Mouse (Mus musculus): ENCODE data around the gene 4930404H24Rik.

Gene 4930404H24Rik

GRCm38 (mm10) chr2:153492573-153493392 lies at the start of gene 4930404H24Rik:
Gene 4930404H24Rik (plus strand): TSS chr2:153492790.
- peak; percentile 78 for DNase-seq

GRCm38 (mm10) chr2:153443434-153444240 lies 49.0 kb upstream of the 4930404H24Rik start:
- DNase-seq = no peak

- DNase-seq = peak; percentile 53
Measured at GRCm38 (mm10) chr2:153444254-153445136, 48.1 kb upstream of the 4930404H24Rik start.

- DNase-seq = no peak
Measured at GRCm38 (mm10) chr2:153445137-153446016, 47.2 kb upstream of the 4930404H24Rik start.

GRCm38 (mm10) chr2:153446017-153446408 lies 46.6 kb upstream of the 4930404H24Rik start:
- peak; percentile 75 for DNase-seq

- no peak for DNase-seq
Measured at GRCm38 (mm10) chr2:153446476-153446875, 46.1 kb upstream of the 4930404H24Rik start.

GRCm38 (mm10) chr2:153447719-153448118 lies 44.9 kb upstream of the 4930404H24Rik start:
- no peak for DNase-seq

- no peak for DNase-seq
Measured at GRCm38 (mm10) chr2:153448519-153448918, 44.1 kb upstream of the 4930404H24Rik start.

- DNase-seq = no peak
Measured at GRCm38 (mm10) chr2:153453961-153454759, 38.4 kb upstream of the 4930404H24Rik start.

GRCm38 (mm10) chr2:153454841-153455506 lies 37.6 kb upstream of the 4930404H24Rik start:
- DNase-seq = no peak

- no peak for DNase-seq
Measured at GRCm38 (mm10) chr2:153457467-153457866, 35.1 kb upstream of the 4930404H24Rik start.

GRCm38 (mm10) chr2:153458022-153458441 lies 34.6 kb upstream of the 4930404H24Rik start:
- no peak for DNase-seq

- DNase-seq = no peak
Measured at GRCm38 (mm10) chr2:153463257-153463656, 29.3 kb upstream of the 4930404H24Rik start.

GRCm38 (mm10) chr2:153467372-153467771 lies 25.2 kb upstream of the 4930404H24Rik start:
- DNase-seq = no peak

- no peak for DNase-seq
Measured at GRCm38 (mm10) chr2:153469317-153469716, 23.3 kb upstream of the 4930404H24Rik start.

GRCm38 (mm10) chr2:153469764-153470163 lies 22.8 kb upstream of the 4930404H24Rik start:
- no peak for DNase-seq

GRCm38 (mm10) chr2:153470983-153471382 lies 21.6 kb upstream of the 4930404H24Rik start:
- no peak for DNase-seq

- DNase-seq = no peak
Measured at GRCm38 (mm10) chr2:153475114-153476112, 17.2 kb upstream of the 4930404H24Rik start.

GRCm38 (mm10) chr2:153478583-153478982 lies 14.0 kb upstream of the 4930404H24Rik start:
- DNase-seq = peak; percentile 58
